Mouse (Mus musculus): ENCODE results near the gene Sorl1. TPM values are rescaled to one million over a fixed set of nuclear protein-coding genes. Genes with fewer than 3 reads are reported as not detected.

Gene Sorl1
- total RNA-seq, 2 experiments from 2014 or later, result 205 to 221 TPM

- intact Hi-C loops (cut with DNase I), result no loop called here
- no peak for DNase-seq (ENCODE audit: low spot score in 2 of 2)
Observed at GRCm38 (mm10) chr9:42033291-42034115, 90.6 kb downstream of the Sorl1 start.

- DNase-seq (ENCODE audit: low spot score in 2 of 2), result no peak
- intact Hi-C loops (cut with DNase I), result no loop called here
Observed at GRCm38 (mm10) chr9:42032419-42032818, 91.7 kb downstream of the Sorl1 start.

- intact Hi-C loops (cut with DNase I), result no loop called here
- DNase-seq (ENCODE audit: low spot score in 2 of 2), result no peak
Observed at GRCm38 (mm10) chr9:42028807-42029206, 95.3 kb downstream of the Sorl1 start.

- intact Hi-C loops (cut with DNase I), result no loop called here
- DNase-seq (ENCODE audit: low spot score in 2 of 2), result no peak
Observed at GRCm38 (mm10) chr9:42024257-42024656, 99.8 kb downstream of the Sorl1 start.

GRCm38 (mm10) chr9:42023383-42023782 is 100.7 kb downstream of the Sorl1 start:
- DNase-seq (ENCODE audit: low spot score in 2 of 2), result no peak
- intact Hi-C loops (cut with DNase I), result no loop called here

- no peak for DNase-seq (ENCODE audit: low spot score in 2 of 2)
- intact Hi-C loops (cut with DNase I), result no loop called here
Observed at GRCm38 (mm10) chr9:42022318-42022717, 101.8 kb downstream of the Sorl1 start.

- intact Hi-C loops (cut with DNase I), result no loop called here
- DNase-seq (ENCODE audit: low spot score in 2 of 2), result no peak
Observed at GRCm38 (mm10) chr9:42019308-42020031, 104.6 kb downstream of the Sorl1 start.

GRCm38 (mm10) chr9:42008501-42008900 is 115.6 kb downstream of the Sorl1 start:
- intact Hi-C loops (cut with DNase I), result loop anchor here (10.0 kb wide), 1 partner anchor 506 kb away; no protein-coding TSS in a partner anchor
- no peak for DNase-seq (ENCODE audit: low spot score in 2 of 2)

GRCm38 (mm10) chr9:42005101-42005500 is 119.0 kb downstream of the Sorl1 start:
- DNase-seq (ENCODE audit: low spot score in 2 of 2), result no peak
- intact Hi-C loops (cut with DNase I), result loop anchor here (10.0 kb wide), 1 partner anchor 510 kb away; no protein-coding TSS in a partner anchor

- intact Hi-C loops (cut with DNase I), result loop anchor here (10.0 kb wide), 1 partner anchor 511 kb away; no protein-coding TSS in a partner anchor
Observed at GRCm38 (mm10) chr9:42004140-42004539, 120.0 kb downstream of the Sorl1 start.

GRCm38 (mm10) chr9:41999498-42000473 is 124.3 kb downstream of the Sorl1 start:
- intact Hi-C loops (cut with DNase I), result loop anchor here (1.0 to 10.0 kb wide), 3 partner anchors 241 to 515 kb away; no protein-coding TSS in a partner anchor
- DNase-seq (ENCODE audit: low spot score in 2 of 2), result no peak

More at GRCm38 (mm10) chr9:42004140-42004539, 120.0 kb downstream of the Sorl1 start:
- no peak for DNase-seq (ENCODE audit: low spot score in 2 of 2)

GRCm38 (mm10) chr9:41995278-41995677 is 128.8 kb downstream of the Sorl1 start:
- intact Hi-C loops (cut with DNase I), result no loop called here
- DNase-seq (ENCODE audit: low spot score in 2 of 2), result no peak

GRCm38 (mm10) chr9:41993821-41994220 is 130.3 kb downstream of the Sorl1 start:
- DNase-seq (ENCODE audit: low spot score in 2 of 2), result no peak
- intact Hi-C loops (cut with DNase I), result no loop called here

GRCm38 (mm10) chr9:41992841-41993240 is 131.3 kb downstream of the Sorl1 start:
- no peak for DNase-seq (ENCODE audit: low spot score in 2 of 2)
- intact Hi-C loops (cut with DNase I), result no loop called here

GRCm38 (mm10) chr9:41985636-41986035 is 138.5 kb downstream of the Sorl1 start:
- intact Hi-C loops (cut with DNase I), result no loop called here
- no peak for DNase-seq (ENCODE audit: low spot score in 2 of 2)

GRCm38 (mm10) chr9:41985052-41985451 is 139.0 kb downstream of the Sorl1 start:
- no peak for DNase-seq (ENCODE audit: low spot score in 2 of 2)
- intact Hi-C loops (cut with DNase I), result no loop called here

- no peak for DNase-seq (ENCODE audit: low spot score in 2 of 2)
- intact Hi-C loops (cut with DNase I), result no loop called here
Observed at GRCm38 (mm10) chr9:41984306-41984705, 139.8 kb downstream of the Sorl1 start.

- intact Hi-C loops (cut with DNase I), result no loop called here
- no peak for DNase-seq (ENCODE audit: low spot score in 2 of 2)
Observed at GRCm38 (mm10) chr9:41983286-41983685, 140.8 kb downstream of the Sorl1 start.

GRCm38 (mm10) chr9:41982760-41983159 is 141.3 kb downstream of the Sorl1 start:
- DNase-seq (ENCODE audit: low spot score in 2 of 2), result no peak
- intact Hi-C loops (cut with DNase I), result no loop called here
